Mouse (Mus musculus) gonadal fat pad, adult 2 months (tissue): ENCODE results near the gene Grasp. TPM values are rescaled to one million over a fixed set of nuclear protein-coding genes. Genes with fewer than 3 reads are reported as not detected.

Experiments
- DNase-seq: peaks from one replicate; pipeline ENCODE4 v3.0.0-alpha.2; 2012; ENCODE audit warnings: low read depth
- polyA plus RNA-seq: library from polyadenylated mRNA; depleted of rRNA; stranded (reverse); fragments of >200 nt; gene quantifications from 2 replicates; pipeline ENCODE4 v1.2.3, GENCODE M21; 2012

Gene Grasp
- polyA plus RNA-seq, 1 experiment = 6.9 TPM

GRCm38 (mm10) chr15:101228866-101229590 is 5.0 kb downstream of the Grasp start:
- no peak for DNase-seq

GRCm38 (mm10) chr15:101230503-101230902 is 6.5 kb downstream of the Grasp start:
- no peak for DNase-seq

DNA sequence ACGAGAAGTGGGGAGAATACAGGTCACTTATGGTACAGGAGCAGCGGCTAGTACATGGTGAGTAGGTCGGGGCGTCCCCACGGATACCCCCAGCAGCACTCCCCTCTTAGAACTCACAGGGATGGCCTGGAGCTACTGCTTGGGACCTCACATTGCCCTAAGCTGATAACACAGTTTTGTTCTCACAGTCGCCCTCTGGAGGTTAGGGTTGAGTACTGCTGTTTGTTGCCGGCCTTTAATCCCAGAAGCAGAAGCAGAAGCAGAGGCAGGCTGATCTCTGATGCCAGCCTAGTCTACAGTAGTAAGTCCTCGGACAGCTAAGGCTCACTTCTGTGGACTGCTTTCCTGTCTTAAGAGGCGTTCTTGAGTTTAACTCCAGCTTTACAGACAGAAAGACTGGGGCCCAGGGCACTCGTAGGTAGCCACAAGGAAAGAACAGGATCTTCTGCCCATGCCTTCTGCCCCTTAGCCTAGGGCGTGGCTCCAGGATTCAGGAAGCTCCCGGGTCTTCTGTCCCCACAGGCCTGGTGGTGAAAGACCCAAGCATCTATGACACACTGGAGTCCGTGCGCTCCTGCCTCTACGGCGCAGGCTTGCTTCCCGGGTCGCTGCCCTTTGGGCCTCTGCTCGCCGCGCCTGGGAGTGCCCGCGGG is 7.1 kb downstream of the Grasp start:
- no peak for DNase-seq

DNA sequence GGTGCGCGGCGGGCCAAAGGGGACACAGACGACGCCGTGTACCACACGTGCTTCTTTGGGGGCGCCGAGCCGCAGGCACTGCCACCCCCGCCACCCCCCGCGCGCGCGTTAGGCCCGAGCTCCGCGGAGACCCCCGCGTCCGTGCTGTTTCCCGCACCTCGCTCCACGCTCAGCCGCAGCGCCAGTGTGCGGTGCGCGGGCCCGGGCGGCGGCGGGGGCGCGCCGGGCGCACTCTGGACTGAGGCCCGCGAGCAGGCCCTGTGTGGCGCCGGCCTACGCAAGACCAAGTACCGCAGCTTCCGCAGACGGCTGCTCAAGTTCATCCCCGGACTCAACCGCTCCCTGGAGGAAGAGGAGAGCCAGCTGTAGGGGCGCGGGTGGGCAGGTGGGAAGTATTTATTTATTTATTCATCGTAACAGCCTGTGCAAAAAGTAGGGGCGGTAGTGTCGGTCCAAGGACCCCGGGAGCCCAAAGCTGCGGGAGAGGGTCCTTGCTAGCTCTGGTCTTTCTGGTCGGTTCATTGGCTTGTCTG is 7.7 kb downstream of the Grasp start:
- DNase-seq = no peak

GRCm38 (mm10) chr15:101232607-101233006 is 8.6 kb downstream of the Grasp start:
- DNase-seq = no peak

GRCm38 (mm10) chr15:101233183-101233582 is 9.2 kb downstream of the Grasp start:
- DNase-seq = no peak

GRCm38 (mm10) chr15:101233641-101234275 is 9.8 kb downstream of the Grasp start:
- no peak for DNase-seq

DNA sequence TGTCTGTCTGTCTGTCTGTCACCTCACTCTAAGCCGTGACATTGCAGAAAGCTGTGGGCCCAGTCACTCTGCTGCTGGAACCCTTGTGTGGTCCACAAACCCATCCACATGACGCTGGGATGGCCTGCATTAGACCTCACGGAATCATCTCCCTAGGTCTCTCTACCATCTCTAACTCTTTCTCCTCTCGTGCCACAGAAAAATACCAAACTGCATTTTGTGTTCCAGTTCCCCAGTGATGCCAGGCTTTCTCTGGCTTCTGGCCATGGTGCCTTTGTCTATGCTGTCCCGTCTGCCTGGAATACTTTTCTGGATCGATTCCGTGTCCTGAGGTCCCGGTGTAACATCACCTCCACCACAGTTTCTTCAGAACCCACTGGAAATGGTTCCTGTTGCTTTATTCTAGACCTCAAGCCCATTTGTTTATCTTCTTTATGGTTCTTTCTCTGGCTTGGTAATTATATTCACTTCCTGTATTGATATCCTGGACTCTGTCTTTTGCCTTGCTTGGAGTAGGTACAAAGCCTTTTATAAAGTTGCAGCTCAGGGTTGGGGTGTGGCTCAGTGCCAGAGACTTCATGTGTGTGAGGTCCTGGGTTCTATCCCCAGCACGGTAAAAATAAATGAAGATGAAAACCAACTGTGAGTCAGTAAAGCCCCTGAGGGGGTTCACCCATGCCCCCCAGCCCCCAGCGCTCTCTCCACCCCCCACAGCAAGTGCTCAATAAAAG is 10.8 kb downstream of the Grasp start:
- DNase-seq = no peak

DNA sequence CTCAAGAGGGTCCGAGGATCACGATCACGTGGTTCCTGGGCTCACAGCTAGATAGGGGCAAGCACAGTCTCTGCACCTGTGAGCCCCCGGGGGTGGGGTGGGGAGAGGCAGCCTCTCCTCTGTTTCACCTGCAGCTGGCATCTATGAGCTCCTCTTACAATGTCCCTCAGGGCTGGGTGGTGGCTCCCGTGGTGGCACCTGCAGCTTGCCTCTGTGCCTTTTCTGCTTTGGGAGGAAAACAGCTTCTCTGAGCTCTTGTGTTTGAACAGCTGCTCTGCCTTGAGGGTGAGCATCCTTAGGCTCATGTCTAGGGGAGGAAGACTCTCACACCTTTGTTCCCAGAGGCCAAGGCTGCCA is 11.3 kb downstream of the Grasp start:
- DNase-seq = no peak

DNA sequence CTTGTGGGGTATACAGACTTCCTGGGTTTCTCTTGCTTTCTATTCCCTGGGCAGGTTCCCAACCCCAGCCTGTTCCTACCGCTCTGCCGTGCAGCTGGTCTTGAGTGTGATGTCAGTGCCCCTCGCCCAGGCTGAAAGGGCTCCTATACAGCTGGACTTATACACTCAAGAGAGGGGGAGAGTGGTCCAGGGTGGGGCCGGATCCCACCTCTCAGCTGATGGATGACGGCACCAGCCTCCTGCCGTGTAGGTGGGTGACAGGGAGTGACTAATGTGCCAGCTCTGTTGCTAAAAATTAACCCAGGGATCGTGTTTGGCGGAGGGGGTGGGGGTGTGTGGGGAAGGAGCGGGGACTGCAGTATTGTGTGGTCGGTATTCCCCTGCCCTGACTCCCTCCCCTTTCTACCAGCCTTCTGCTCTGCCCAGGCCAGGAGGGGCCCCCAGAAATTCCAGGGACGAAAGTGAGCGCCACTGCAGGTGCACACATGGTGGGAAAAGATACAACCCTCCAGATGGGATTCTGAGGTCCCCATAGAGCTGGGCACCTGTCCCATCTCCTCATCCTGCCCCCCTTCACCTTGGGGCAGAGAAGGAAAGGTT is 11.8 kb downstream of the Grasp start:
- DNase-seq = no peak

- no peak for DNase-seq
Observed at GRCm38 (mm10) chr15:101236878-101237277, 12.9 kb downstream of the Grasp start.

- DNase-seq = no peak
Observed at GRCm38 (mm10) chr15:101238885-101239511, 15.0 kb downstream of the Grasp start.

DNA sequence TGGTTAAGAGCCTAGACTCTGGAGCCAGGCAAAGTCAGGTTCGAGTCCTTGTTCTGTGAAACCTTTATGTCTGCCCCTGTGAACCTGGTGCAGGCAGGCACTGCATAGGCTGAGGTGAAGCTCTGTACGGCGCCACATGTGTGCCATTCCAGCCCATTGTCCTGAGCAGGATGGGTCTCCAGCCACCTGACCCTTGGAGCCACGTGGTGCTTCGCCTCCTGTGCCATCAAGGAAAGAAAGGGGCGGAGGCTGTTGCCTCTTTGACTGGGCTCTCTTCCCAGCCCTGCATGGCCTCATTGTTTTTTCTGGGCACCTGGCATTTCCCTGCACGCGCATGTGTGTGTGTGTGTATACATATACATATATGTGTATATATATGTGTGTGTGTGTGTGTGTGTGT is 15.8 kb downstream of the Grasp start:
- DNase-seq = no peak

DNA sequence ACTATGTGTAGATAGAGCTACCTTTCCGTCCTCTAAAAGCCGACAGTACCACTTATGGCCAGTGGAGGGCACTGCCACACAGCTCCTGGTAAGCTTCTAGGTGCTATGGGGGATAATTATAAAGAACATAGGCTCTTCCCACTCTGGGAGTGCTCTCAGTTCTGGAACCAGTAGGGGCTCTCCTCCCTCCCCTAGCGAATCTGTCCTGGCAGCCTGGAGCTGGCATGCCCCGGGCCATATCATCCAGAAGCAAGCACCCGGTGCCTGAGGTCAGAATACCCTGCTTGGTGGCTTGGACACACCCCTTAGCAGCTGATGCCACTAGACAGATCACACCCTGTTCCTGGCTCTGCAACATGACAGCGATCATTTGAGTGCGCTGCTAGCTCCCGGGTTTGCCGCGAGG is 16.8 kb downstream of the Grasp start:
- no peak for DNase-seq

DNA sequence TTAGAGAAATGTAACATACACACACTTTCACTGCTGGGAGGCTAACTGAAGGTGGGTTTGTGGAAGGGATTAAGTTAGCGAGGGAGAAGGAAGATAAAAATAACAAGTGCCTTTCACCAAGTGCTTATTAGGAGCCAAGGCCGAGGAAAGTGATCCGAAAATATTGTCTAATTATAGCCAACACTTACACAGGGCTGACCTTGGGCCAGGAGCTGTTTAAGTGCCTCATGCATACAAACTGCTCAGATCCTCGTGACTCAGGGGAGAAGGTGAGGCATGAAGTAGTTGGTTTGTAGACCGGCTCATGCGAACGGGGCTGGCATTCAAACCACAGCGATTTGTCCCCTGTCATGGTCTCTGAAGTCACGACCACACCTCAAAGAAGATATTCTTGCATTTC is 17.2 kb downstream of the Grasp start:
- no peak for DNase-seq

GRCm38 (mm10) chr15:101241853-101242252 is 17.9 kb downstream of the Grasp start:
- DNase-seq = no peak

DNA sequence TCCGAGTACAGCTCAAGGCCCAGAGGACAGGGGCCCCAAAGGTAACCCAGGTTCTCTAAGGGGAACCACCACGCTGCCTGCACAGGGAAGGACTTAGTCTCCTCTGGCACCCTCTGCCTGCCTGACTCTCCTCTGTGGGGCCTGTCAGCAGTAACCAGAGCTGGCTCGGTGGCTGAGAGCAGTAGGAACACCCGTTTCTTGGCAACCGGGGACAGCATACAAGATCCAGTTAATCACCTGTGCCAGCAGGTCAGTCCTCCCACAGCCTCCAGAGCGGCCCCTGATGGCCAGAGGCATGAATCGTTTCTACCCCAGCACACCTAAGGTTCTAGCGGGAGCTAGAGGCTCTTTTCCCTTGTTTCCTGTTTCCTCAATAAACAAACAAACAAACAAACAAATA is 18.7 kb downstream of the Grasp start:
- DNase-seq = no peak

DNA sequence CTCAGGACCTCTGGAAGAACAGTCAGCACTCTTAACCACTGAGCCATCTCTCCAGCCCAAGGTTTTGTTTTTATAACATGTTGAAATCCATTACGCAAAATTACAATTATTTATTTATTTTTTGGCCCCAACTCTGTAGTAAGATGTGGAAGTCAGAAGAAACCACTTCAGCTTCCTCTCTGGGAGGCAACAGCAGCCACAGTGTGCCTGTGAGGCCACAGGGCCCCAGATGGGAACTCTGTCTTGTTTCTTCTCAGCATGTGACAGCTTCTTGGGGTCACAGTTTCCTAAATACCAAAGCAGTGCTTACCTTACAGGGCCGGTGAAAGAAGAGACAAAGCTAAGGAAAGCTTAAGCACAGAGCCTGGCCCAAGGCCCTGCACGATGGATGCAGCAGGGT is 20.0 kb downstream of the Grasp start:
- DNase-seq = no peak

GRCm38 (mm10) chr15:101246231-101247154 is 22.5 kb downstream of the Grasp start:
- peak; percentile 67 for DNase-seq

DNA sequence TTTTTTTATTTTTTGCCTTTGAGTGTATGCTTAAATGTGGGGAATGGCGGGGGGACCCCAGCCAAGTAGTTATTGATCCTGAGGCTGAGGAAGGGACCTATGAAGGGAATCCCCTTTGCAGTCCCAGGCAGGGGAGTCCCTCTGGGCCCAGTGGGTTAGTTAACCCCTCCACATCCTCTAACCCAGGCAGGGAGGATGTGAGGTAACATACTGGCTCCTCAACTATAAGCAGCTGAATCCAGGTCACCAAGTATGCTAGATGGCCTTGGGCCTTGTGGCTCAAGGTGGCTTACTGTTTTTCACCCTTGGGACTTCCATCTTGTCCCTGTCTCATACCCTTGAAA is 23.1 kb downstream of the Grasp start:
- no peak for DNase-seq
